Mouse (Mus musculus) midbrain, embryonic 11.5 days (tissue): ENCODE data around the gene Olfr311. TPM values are rescaled to one million over a fixed set of nuclear protein-coding genes. Genes with fewer than 3 reads are reported as not detected.
"Not testable (repeated sequence)": the region's sequence is repeated elsewhere in the genome, so short reads cannot be mapped to it uniquely, and the experiment has no call there.

Experiments
- ATAC-seq: fragments of 200-750 bp; cut with Nextera tagmentation; 2 replicates; pipeline ENCODE4 v1.8.0; 2017; ENCODE audit warnings: moderate TSS enrichment, moderate library complexity; ENCODE audit not compliant: low FRiP score
- DNase-seq: peaks from one replicate; pipeline ENCODE4 v3.0.0; 2015; ENCODE audit warnings: low spot score; ENCODE audit errors: missing footprints
- H3K27ac ChIP-seq: fragments of 300-500 bp; sonication (generic); 2 replicates; pipeline ENCODE4 v1.5.1; 2014; ENCODE audit warnings: low read depth, low read length
- H3K27me3 ChIP-seq: fragments of 300-500 bp; sonication (generic); 2 replicates; pipeline ENCODE4 v1.6.1; 2014; ENCODE audit warnings: mild to moderate bottlenecking, low read length, moderate library complexity, mixed read lengths; ENCODE audit not compliant: control insufficient read depth, insufficient read depth
- H3K36me3 ChIP-seq: fragments of 300-500 bp; sonication (generic); 2 replicates; pipeline ENCODE4 v1.6.1; 2014; ENCODE audit warnings: mild to moderate bottlenecking, low read length, moderate library complexity, mixed read lengths; ENCODE audit not compliant: control insufficient read depth, insufficient read depth
- H3K4me1 ChIP-seq: fragments of 300-500 bp; sonication (generic); 2 replicates; pipeline ENCODE4 v1.6.1; 2014; ENCODE audit warnings: low read length; ENCODE audit not compliant: control insufficient read depth, insufficient read depth
- H3K4me2 ChIP-seq: fragments of 300-500 bp; sonication (generic); 2 replicates; pipeline ENCODE4 v1.6.1; 2014; ENCODE audit warnings: mild to moderate bottlenecking, moderate library complexity
- H3K4me3 ChIP-seq: fragments of 300-500 bp; sonication (generic); 2 replicates; pipeline ENCODE4 v1.5.1; 2014; ENCODE audit warnings: low read depth, low read length
- H3K9ac ChIP-seq: fragments of 300-500 bp; sonication (generic); 2 replicates; pipeline ENCODE4 v1.6.1; 2014; ENCODE audit warnings: low read length
- H3K9me3 ChIP-seq: fragments of 300-500 bp; sonication (generic); 2 replicates; pipeline ENCODE4 v1.6.1; 2016; ENCODE audit warnings: low read length; ENCODE audit not compliant: control insufficient read depth
- WGBS: fragments of 180-500 bp; shearing (Covaris S2); extraction: QIAGEN DNeasy Blood & Tissue Kit; methylation state at CpG from one replicate; pipeline ENCODE4 v1.1.7; 2014; 5-methylcytosine and 5-hydroxymethylcytosine counted together
- polyA plus RNA-seq: library from polyadenylated mRNA; unstranded; fragments of >200 nt; fragmentation: Nextera tagmentation; extraction: Ambion mirVana; gene quantifications from 2 replicates; pipeline ENCODE4 v1.2.1, GENCODE M21; 2014

Olfr311 gene
- polyA plus RNA-seq, 1 experiment from 2014 or later = not detected

- WGBS = 75% methylated on average over 2 of the region's 2 CpGs
- no peak overlapping the region for H3K4me2 ChIP-seq
- no peaks in the 10 kb centered on the region for H3K36me3 ChIP-seq
- DNase-seq (no peak), ATAC-seq (no peak)
- peaks cover 7% of the 10 kb centered on the region; the same call in 1 of the 2 replicates for H3K4me1 ChIP-seq
- H3K27ac ChIP-seq = no peak overlapping the region
- no peak overlapping the region for H3K9ac ChIP-seq
- H3K9me3 ChIP-seq = no peaks in the 10 kb centered on the region
- H3K4me3 ChIP-seq = no peak overlapping the region
- H3K27me3 ChIP-seq = no peaks in the 10 kb centered on the region
These were observed 34.7 kb upstream of the Olfr311 start for GRCm38 (mm10) chr11:58804393-58804792.

- Histone ChIP-seq H3K9ac (no peak overlapping the region), H3K36me3 (no peaks in the 10 kb centered on the region), H3K4me1 (no peaks in the 10 kb centered on the region), H3K4me2 (no peak overlapping the region), H3K27me3 (no peaks in the 10 kb centered on the region), H3K4me3 (no peak overlapping the region), H3K9me3 (no peaks in the 10 kb centered on the region), H3K27ac (no peak overlapping the region)
- 7% methylated on average over 1 of the region's 1 CpGs for WGBS
- ATAC-seq = no peak
- DNase-seq = no peak
These were observed 27.1 kb upstream of the Olfr311 start for GRCm38 (mm10) chr11:58812001-58812400.

GRCm38 (mm10) chr11:58814700-58815099 is 24.4 kb upstream of the Olfr311 start, which contains the start of gene Olfr313:
Gene Olfr313 (plus strand): TSS chr11:58815000.
- not testable (repeated sequence) for H3K27ac ChIP-seq, H3K36me3 ChIP-seq, H3K27me3 ChIP-seq, H3K4me1 ChIP-seq, H3K9ac ChIP-seq, H3K4me3 ChIP-seq, H3K9me3 ChIP-seq, ATAC-seq, DNase-seq, H3K4me2 ChIP-seq
- WGBS = 62% methylated on average over 1 of the region's 1 CpGs

- WGBS = 94% methylated on average over 1 of the region's 1 CpGs
These were observed 23.4 kb upstream of the Olfr311 start for GRCm38 (mm10) chr11:58815676-58816075.

GRCm38 (mm10) chr11:58828937-58829336 is 10.1 kb upstream of the Olfr311 start, which contains the start of gene Olfr312:
Gene Olfr312 (plus strand): TSS chr11:58829237.
- H3K4me2 ChIP-seq, H3K4me1 ChIP-seq, H3K9me3 ChIP-seq, H3K27ac ChIP-seq, H3K4me3 ChIP-seq, H3K36me3 ChIP-seq, H3K9ac ChIP-seq, ATAC-seq, DNase-seq, H3K27me3 ChIP-seq: not testable (repeated sequence)

More at GRCm38 (mm10) chr11:58815676-58816075, 23.4 kb upstream of the Olfr311 start:
- Histone ChIP-seq H3K9ac (no peak overlapping the region), H3K9me3 (no peaks in the 10 kb centered on the region), H3K4me3 (no peak overlapping the region), H3K4me2 (no peak overlapping the region), H3K27me3 (no peaks in the 10 kb centered on the region), H3K27ac (no peak overlapping the region), H3K36me3 (no peaks in the 10 kb centered on the region), H3K4me1 (no peaks in the 10 kb centered on the region)
- no peak for ATAC-seq
- no peak for DNase-seq

GRCm38 (mm10) chr11:58829764-58830163 is 9.3 kb upstream of the Olfr311 start:
- no peak overlapping the region for H3K9ac ChIP-seq
- no peak for ATAC-seq
- WGBS = 88% methylated on average over 3 of the region's 3 CpGs

GRCm38 (mm10) chr11:58832541-58832940 is 6.5 kb upstream of the Olfr311 start:
- H3K9me3 ChIP-seq, H3K9ac ChIP-seq, ATAC-seq, H3K36me3 ChIP-seq, H3K27me3 ChIP-seq, H3K4me1 ChIP-seq, DNase-seq, H3K4me2 ChIP-seq, H3K4me3 ChIP-seq, H3K27ac ChIP-seq: not testable (repeated sequence)
- 61% methylated on average over 3 of the region's 3 CpGs for whole genome bisulfite sequencing

More at GRCm38 (mm10) chr11:58829764-58830163, 9.3 kb upstream of the Olfr311 start:
- Histone ChIP-seq H3K27me3 (no peaks in the 10 kb centered on the region), H3K4me1 (no peaks in the 10 kb centered on the region), H3K4me3 (no peak overlapping the region), H3K27ac (no peak overlapping the region), H3K4me2 (no peak overlapping the region), H3K9me3 (no peaks in the 10 kb centered on the region), H3K36me3 (no peaks in the 10 kb centered on the region)
- no peak for DNase-seq

- WGBS = under 1% methylated on average over 24 of the region's 24 CpGs
- peak within 1 kb of the TSS; percentile 85 for H3K4me2 ChIP-seq
- H3K27ac ChIP-seq = no peak within 1 kb of the TSS
- DNase-seq (peak; percentile 99), ATAC-seq (peak; percentile 100)
- H3K27me3 ChIP-seq = no peaks in the 10 kb centered on the region
- peak within 1 kb of the TSS; percentile 49 for H3K4me3 ChIP-seq
- H3K36me3 ChIP-seq = 0 out of 2 replicates have a peak, but pooled peaks cover 8% of the 10 kb centered on the region
- H3K4me1 ChIP-seq = peaks cover 6% of the 10 kb centered on the region
- no peaks in the 10 kb centered on the region for H3K9me3 ChIP-seq
- peak within 1 kb of the TSS; percentile 69 for H3K9ac ChIP-seq
These were observed 7.9 kb downstream of the Olfr311 start, which contains the start of gene Gm12258 for GRCm38 (mm10) chr11:58846919-58847461. Gene Gm12258 (plus strand): TSS chr11:58847158.

GRCm38 (mm10) chr11:58847636-58848035 is 8.6 kb downstream of the Olfr311 start:
- 51% methylated on average over 9 of the region's 9 CpGs for WGBS
- Histone ChIP-seq H3K4me1 (peaks cover 6% of the 10 kb centered on the region), H3K27me3 (no peaks in the 10 kb centered on the region), H3K4me3 (peak overlapping the region; percentile 49), H3K27ac (no peak overlapping the region), H3K4me2 (peak overlapping the region; percentile 85), H3K9me3 (no peaks in the 10 kb centered on the region), H3K9ac (peak overlapping the region; percentile 69), H3K36me3 (0 out of 2 replicates have a peak, but pooled peaks cover 8% of the 10 kb centered on the region)
- ATAC-seq = peak; percentile 12; the same call in 1 of the 2 replicates
- DNase-seq = no peak
